Comparison of ENCODE assay signal across 10 mouse cellular contexts in the genomic region with DNA sequence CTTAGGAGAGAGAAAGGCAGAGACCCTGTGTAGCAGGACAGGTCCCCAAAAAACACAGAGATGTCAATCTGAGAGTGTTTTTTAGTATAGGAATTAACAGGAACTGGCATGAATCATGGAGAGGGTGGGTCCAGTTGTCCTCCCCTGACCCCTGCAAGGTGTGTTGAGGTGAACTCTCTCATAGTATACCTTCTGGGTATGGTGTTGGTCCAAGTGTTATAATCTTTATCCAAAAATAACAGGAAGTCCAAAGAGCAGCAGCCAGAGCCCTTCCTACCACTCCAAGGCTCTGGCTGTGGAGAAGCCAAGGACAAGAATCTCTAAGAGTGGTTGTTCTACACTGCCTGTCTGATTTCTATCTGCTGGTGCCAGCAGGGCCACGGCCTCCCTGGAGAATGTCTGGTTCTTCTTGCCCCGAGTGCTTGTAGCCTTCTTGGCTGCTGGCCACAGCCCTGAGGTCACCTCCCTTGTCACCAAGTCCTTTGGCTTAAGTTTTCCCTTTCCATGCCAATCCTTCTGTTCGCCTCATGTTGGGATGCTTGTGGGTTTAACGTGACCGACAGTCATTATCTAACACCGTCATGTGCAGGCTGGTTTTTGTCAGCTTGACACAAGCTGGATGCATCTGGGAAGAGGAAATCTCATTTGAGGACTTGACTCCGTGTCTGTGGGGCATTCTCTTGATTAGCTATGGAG. TPM values are rescaled to one million over a fixed set of nuclear protein-coding genes. Genes with fewer than 3 reads are reported as not detected.
A peak's percentile ranks its signal among the peaks of the same experiment; 100 is the strongest.
DNase-seq lines count a peak whose midpoint lies in the region; ATAC-seq and TF ChIP-seq lines count a peak whose summit lies in the region.
"Had no signal": no experiment of that assay in that cellular context is flagged by ENCODE, and none has a peak within 500 bp of the region (broad histone marks: within the 10 kb centered on the region; RNA-seq: fewer than 3 reads in every experiment).

No protein-coding gene starts in this region.

- H3K27me3 ChIP-seq in cerebellum, adult 2 months (ENCODE audit: control insufficient read depth, insufficient read depth, low read length) = no peaks in the 10 kb centered on the region
- H3K27me3 ChIP-seq in heart, embryonic 12.5 days (replicated peaks) = 0 out of 2 replicates have a peak, but pooled peaks cover 3% of the 10 kb centered on the region
- H3K27me3 ChIP-seq: embryonic facial prominence, embryonic 12.5 days; limb, embryonic 13.5 days had no signal

- peak; percentile 19 to 35 for DNase-seq in layer of hippocampus, postnatal 10 days (ENCODE audit: low spot score in 2 of 2)
- no peak for DNase-seq in layer of hippocampus, adult 9-10 months (ENCODE audit: low spot score)
- DNase-seq in cerebellum, adult 2 months = peak; percentile 40 to 62
- peak; percentile 75 for DNase-seq in lung, postnatal 10 days
- no peak for DNase-seq in embryo, embryonic 9.5 days (ENCODE audit: extremely low spot score)
- no peak for DNase-seq in frontal cortex, postnatal 14 days (ENCODE audit: low spot score in 2 of 2)

- H3K4me2 ChIP-seq in heart, embryonic 12.5 days = no peak overlapping the region
- H3K4me2 ChIP-seq: embryonic facial prominence, embryonic 12.5 days; limb, embryonic 13.5 days had no signal

- no peaks in the 10 kb centered on the region for H3K9me3 ChIP-seq in heart, embryonic 12.5 days (replicated peaks)
- H3K9me3 ChIP-seq: embryonic facial prominence, embryonic 12.5 days; limb, embryonic 13.5 days had no signal

- H3K36me3 ChIP-seq in heart, embryonic 12.5 days = no peaks in the 10 kb centered on the region
- H3K36me3 ChIP-seq: embryonic facial prominence, embryonic 12.5 days; limb, embryonic 13.5 days had no signal

- ATAC-seq in heart, embryonic 12.5 days (ENCODE audit: insufficient number of reproducible peaks, low FRiP score) = peak; percentile 75; the same call in 1 of the 2 replicates
- ATAC-seq in monocyte, adult 5-6 weeks (replicated peaks; ENCODE audit: insufficient number of reproducible peaks, low FRiP score, low TSS enrichment, poor library complexity, severe bottlenecking) = no peak

- H3K4me1 ChIP-seq in cerebellum, adult 2 months (ENCODE audit: control insufficient read depth, insufficient read depth, low read length) = peaks cover 13% of the 10 kb centered on the region
- H3K4me1 ChIP-seq in heart, embryonic 12.5 days (replicated peaks) = peaks cover 44% of the 10 kb centered on the region

- TF ChIP-seq CTCF in cerebellum, adult 2 months (IDR thresholded peaks at IDR 0.05; ENCODE audit: borderline replicate concordance, insufficient read depth, low read depth, low read length) = no peak

- H3K27ac ChIP-seq in cerebellum, adult 2 months (ENCODE audit: insufficient read depth, low read length) = no peak overlapping the region
- peak overlapping the region; percentile 62 for H3K27ac ChIP-seq in heart, embryonic 12.5 days (ENCODE audit: poor library complexity, severe bottlenecking)
- H3K27ac ChIP-seq: embryonic facial prominence, embryonic 12.5 days; limb, embryonic 13.5 days had no signal

- no peak for TF ChIP-seq POLR2A in cerebellum, adult 2 months (IDR thresholded peaks at IDR 0.05; ENCODE audit: borderline replicate concordance, insufficient read depth, low read length)

- H3K4me3 ChIP-seq in cerebellum, adult 2 months (replicated peaks; ENCODE audit: insufficient read depth, low read depth, low read length) = no peak overlapping the region
- H3K4me3 ChIP-seq in heart, embryonic 12.5 days = no peak overlapping the region
- H3K4me3 ChIP-seq: embryonic facial prominence, embryonic 12.5 days; limb, embryonic 13.5 days had no signal

- H3K9ac ChIP-seq in heart, embryonic 12.5 days = no peak overlapping the region
- H3K9ac ChIP-seq: embryonic facial prominence, embryonic 12.5 days; limb, embryonic 13.5 days had no signal

- WGBS in cerebellum, adult 2 months = 15% methylated on average over 7 of the region's 7 CpGs
- 9% methylated on average over 7 of the region's 7 CpGs for WGBS in heart, embryonic 12.5 days

RNA-seq across cellular contexts. Expression of gene Nfil3, which starts 27.8 kb away (rescaled TPM):
- 10 to 100 TPM; 12.3 to 12.9 TPM for total RNA-seq in layer of hippocampus, postnatal 10 days (2021)
- polyA plus RNA-seq in cerebellum, adult 2 months (2012; rRNA removed) = 9.5 and 9.6 TPM in 2 replicates
- polyA plus RNA-seq in heart, embryonic 12.5 days (2016; fragmentation: Nextera tagmentation; extraction: Ambion mirVana) = 46.3 and 50.2 TPM in 2 replicates
- total RNA-seq in monocyte, adult 5-6 weeks (2017) = 97.8 to 144 TPM (median 137 TPM) in 3 replicates

Comparison
In these comparisons a context has a peak if more than half of its experiments do, and no peak if none do; other contexts are left out.
1. DNase-seq: peak in layer of hippocampus, postnatal 10 days (2 of 2), cerebellum, adult 2 months (2 of 2) and lung, postnatal 10 days (single experiment); none in layer of hippocampus, adult 9-10 months (single experiment), embryo, embryonic 9.5 days (single experiment) and frontal cortex, postnatal 14 days (0 of 2).